Mouse (Mus musculus) gonadal fat pad, adult 2 months (tissue): ENCODE results near the gene Dnajc11. TPM values are rescaled to one million over a fixed set of nuclear protein-coding genes. Genes with fewer than 3 reads are reported as not detected.

Experiments
- DNase-seq: peaks from one replicate; pipeline ENCODE4 v3.0.0-alpha.2; 2012; ENCODE audit warnings: low read depth
- polyA plus RNA-seq: library from polyadenylated mRNA; depleted of rRNA; stranded (reverse); fragments of >200 nt; gene quantifications from 2 replicates; pipeline ENCODE4 v1.2.3, GENCODE M21; 2012

Dnajc11 gene
- polyA plus RNA-seq, 1 experiment: 66.7 TPM

- DNase-seq: no peak
These were observed 52.4 kb downstream of the Dnajc11 start for GRCm38 (mm10) chr4:151985886-151986285.

DNA sequence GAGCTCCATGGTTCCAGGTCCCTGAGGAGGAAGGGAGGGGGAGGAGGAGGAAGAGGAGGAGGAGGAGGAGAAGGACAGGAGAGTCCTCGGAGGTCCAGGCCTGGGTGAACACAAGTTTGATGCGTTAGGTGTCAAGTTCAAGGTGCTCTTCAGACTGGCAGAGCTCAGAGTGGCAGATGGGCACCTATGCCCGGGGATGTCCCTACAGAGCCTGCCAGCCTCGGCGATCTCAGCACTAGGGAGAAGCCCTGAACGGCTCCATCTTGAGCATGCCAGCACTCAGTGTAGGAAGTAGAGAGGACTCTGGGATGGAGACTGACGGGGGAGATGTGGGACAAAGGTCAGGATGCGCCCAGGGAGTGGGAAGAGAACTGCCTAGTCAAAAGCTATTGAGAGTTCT is 53.2 kb downstream of the Dnajc11 start:
- DNase-seq: no peak

- DNase-seq: no peak
These were observed 54.5 kb downstream of the Dnajc11 start for GRCm38 (mm10) chr4:151988014-151988341.

DNA sequence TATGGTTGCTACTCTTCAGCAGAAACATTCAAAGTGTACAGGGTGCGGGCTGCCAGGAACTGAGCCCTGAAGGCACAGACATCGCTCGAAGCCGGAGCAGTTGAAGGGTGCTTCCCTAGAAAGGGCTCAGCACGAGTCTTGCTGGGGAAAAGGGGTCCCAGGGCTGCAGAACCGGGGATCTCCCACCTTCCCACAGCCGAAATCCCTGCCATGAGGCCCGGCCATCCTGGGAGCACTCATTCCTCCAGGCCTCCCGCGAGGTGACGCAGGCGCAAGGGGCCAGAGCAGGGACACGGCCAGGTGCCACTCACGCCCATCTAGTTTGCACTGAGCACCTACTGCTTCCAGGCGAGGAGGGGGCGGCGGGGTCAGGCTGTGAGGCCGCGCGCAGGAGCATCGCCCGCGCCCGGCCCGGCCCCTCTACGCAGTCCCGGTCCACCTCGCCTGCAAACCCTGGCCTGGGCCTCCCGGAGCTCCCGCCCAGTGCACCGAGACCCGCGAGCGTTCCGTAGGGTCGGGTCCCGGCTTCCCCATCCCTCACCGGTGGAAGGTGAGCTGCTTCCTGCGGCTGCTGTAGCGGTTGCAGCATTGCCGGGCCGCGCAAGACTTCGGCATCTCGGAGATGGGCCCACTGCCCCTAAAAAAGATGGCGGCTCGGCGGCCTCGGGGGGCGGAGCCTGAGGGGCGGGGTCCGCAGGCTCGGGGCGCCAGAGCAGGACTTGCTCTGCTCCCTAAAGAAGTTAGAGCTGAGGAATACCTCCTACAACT is 55.0 kb downstream of the Dnajc11 start, which contains the start of gene Thap3:
Gene Thap3, minus strand, starts transcription at position 656 of the 768 bp plus-strand sequence.
- no peak for DNase-seq

DNA sequence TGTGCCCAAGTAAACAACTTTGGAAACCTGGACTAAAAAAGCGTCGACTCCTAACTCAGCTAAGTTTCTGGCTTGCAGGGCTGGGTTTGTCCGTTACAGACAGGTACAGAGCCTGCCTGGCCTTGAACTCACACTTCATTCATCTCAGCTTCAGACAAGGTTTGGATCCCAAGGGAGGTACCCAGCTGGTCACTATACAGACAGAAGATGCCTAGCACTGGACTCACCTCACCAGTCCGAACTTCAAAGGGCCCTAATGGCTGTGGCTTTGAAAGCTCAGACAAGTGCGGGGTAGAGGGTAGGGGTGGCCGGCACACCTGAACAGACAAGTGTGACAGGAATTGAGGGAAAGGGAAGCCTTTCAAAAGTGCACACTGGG is 55.6 kb downstream of the Dnajc11 start:
- no peak for DNase-seq

GRCm38 (mm10) chr4:151992091-151992490 is 58.6 kb downstream of the Dnajc11 start:
- no peak for DNase-seq

DNA sequence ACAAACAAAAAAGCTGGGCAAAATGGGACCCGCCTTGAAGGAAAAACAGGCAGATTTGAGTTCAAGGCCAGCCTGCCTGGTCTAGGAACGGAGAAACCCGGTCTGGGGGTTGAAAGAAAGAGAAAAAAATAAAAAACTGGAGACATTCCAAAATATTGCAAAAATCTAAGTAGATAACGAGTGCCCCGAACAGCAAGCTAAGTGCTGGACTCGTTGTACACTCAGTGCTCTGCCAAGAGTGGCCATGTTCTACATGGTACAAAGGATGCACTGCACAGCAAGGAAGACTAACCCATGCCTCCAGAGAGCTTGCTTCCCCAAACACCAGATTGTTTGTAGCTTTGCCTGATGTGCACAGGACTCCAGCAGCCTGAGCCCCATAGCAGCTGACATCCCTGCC is 59.5 kb downstream of the Dnajc11 start:
- DNase-seq: no peak

GRCm38 (mm10) chr4:151994228-151995171 is 61.0 kb downstream of the Dnajc11 start:
- DNase-seq: no peak

DNA sequence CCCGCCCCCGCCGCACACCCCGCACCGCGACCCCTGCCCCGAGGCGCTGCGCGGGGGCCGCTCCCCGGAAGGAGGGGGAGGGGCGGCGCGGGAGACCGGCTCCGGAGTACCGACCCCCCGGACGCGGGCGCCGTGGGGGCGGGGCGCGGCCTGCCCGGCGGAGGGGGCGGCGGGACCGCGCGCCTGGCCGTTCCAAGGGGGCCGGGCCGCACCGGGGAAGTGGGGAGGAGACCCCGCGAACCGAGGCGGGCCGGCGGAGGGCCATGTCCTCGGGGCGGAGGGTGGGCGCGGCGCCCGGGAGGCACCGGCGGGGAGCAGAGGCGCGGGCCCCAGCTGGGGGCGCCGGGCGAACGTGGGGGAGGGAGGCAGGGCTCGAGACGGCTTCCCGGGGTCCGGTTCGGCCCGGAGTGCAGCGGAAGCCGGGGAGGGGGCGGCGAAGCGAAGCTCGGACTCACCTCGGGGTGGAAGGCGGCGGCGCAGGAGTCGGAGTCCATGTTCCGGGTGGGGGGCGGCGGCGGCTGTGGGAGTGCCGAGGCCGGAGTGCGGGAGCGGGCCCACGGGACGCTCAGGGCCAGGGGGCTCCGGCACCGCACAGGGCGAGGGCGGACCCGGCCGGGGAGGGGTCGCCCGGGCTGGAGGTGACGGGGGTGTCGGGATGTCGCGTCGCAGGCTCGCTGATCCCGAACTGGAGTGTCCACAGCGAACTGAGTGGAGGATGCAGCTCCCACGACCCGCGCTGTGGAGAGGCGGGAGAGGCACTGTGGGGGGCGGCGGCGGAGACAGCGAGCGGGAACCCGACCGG is 62.1 kb downstream of the Dnajc11 start:
- no peak for DNase-seq

DNA sequence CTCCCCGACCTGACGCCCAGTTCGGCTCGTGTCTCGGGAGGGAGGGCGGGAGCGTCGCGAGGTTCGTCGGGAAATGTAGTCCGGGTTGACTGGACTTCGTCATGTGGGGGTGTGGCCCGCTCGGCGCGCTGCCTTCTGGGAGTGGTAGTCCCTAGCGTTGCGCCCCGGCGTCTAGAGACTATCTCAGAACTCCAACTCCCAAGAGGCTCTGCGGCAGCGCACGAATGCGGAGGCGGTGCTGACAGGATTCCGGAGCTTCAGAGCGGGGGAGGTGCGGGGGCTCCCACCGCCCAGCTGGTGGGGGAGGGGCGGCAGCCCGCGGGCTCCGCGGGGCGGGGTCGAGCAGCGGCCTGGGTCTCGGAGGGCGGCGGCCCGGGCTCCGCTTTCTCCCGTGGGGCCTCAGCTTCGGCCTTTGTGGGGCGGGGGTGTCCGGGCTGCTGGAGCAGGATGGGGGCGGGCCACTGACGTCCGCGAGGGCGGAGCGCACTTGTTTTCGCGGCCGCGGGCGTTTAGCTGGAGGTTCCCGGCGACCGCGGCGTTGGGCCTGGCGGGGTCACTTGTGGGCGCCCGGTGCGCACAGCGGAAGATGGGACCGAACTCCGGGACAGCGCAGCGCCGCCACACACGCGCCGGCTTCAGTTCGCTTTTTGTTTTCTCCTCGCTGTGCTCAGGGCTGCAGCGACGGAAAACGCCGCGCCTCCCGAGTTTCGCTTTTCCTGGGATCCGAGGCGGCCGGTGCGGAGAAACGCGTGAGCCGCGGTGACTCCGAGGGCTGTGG is 62.9 kb downstream of the Dnajc11 start, which contains the start of gene Phf13:
Gene Phf13, minus strand, starts transcription at position 86 of the 778 bp plus-strand sequence.
- peak; percentile 72 for DNase-seq

DNA sequence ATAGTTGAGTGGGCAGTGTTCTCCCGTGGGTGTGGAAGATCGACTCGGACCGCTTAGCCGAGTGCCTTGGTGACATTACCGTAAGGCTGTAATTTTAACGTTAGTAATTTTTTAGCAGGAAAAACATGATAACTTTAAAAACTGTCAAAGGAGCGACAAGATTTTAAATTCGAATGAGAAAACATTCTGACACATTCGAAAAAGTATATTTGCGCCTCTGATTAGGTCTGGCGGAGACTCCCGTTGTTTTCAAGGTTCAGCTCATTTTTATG is 63.4 kb downstream of the Dnajc11 start:
- DNase-seq: no peak

DNA sequence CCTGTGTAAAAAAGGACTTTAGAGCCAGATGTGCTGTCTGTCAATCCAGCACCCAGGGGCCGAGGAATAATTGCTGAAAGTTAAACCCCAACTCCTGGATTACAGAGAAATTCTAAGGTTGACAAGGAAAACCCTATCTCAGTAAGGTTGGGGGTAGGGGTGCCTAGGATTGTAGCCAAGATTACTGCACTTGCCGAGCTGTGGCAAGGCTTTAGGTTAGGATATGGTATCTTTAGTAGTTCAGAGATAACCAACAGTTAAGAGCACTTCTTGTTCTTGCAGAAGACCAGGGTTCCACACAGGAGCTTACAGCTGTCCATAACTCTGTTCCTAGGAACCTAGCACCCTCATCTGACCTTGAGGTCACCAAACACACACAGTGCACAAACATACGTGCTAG is 64.2 kb downstream of the Dnajc11 start:
- no peak for DNase-seq

DNA sequence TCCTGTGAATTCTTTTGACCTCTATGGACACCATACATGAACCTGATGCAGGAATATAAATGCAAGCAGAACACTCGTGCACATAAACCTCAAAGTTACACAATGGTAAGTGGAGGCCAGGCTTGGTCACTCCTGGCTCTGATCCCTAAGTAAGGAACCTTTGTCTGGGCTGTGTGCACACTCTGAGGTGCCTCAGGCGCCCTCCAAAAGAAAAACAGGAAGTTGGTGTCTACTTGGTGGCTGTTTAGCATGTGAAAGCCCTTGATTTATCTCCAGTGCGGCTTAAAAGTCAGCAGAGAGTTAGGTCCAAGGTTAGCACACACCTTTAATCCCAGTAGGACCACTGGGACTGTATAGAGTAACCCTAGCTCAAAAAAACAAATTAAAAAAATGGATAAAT is 66.0 kb downstream of the Dnajc11 start:
- no peak for DNase-seq

GRCm38 (mm10) chr4:152000906-152001305 is 67.4 kb downstream of the Dnajc11 start:
- DNase-seq: no peak

DNA sequence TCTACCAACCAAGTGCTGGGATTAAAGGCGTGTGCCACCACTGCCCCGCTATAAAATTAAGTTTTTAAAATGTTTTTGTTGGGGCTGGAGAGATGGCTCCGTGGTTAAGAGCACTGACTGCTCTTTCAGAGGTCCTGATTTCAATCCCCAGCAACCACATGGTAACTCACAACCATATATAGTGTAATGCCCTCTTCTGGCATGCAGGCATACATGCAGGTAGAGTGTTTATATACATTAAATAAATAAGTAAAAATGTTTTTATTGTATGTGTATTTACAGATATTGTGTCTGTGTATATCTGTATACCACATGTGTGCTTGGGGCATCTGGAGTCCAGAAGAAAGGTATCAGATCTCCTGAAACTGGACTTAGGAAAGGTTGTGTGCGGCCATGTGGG is 67.8 kb downstream of the Dnajc11 start:
- no peak for DNase-seq

GRCm38 (mm10) chr4:152002063-152002462 is 68.6 kb downstream of the Dnajc11 start:
- no peak for DNase-seq

DNA sequence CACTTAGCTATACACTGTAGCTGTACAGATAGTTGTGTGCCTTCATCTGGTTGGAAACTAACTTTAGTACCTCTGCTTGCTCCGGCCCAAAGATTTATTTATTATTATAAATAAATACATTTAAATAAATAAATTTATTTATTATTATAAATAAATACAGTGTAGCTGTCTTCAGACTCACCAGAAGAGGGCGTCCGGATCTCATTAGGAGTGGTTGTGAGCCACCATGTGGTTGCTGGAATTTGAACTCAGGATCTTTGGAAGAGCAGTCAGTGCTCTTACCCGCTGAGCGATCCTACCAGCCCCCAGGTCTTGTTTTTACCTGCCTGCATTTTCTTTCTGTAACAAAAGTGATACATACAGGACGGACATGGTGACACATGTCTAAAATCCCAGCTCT is 72.6 kb downstream of the Dnajc11 start:
- DNase-seq: no peak

GRCm38 (mm10) chr4:152006812-152007211 is 73.3 kb downstream of the Dnajc11 start:
- DNase-seq: no peak

GRCm38 (mm10) chr4:152007481-152008147 is 74.1 kb downstream of the Dnajc11 start:
- no peak for DNase-seq

DNA sequence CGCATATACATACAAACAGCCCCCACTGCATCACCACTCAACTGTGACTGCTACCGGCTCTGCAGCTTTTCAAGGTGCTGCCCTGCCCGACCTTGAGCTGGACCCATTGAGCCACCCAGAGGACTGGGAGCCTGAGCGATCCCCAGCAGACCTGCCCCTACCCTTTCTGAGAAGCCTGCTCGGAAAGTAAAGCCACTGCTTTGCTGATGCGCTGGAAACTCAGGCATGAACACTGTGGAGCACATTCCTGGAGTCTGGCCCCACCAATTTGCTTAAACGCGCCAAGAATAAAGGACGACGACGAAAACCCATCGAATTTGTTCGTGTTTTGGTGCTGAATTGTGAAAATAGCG is 74.6 kb downstream of the Dnajc11 start:
- DNase-seq: no peak

- no peak for DNase-seq
These were observed 75.2 kb downstream of the Dnajc11 start, which contains the start of gene Klhl21 for GRCm38 (mm10) chr4:152008622-152009075. Gene Klhl21 (plus strand): TSS chr4:152008803.
